Mouse (Mus musculus): ENCODE results near the gene Mrpl55. TPM values are rescaled to one million over a fixed set of nuclear protein-coding genes. Genes with fewer than 3 reads are reported as not detected.

Mrpl55 gene
- total and polyA plus RNA-seq, 3 experiments = 68.5 to 75.5 TPM; not detected in 1

DNA sequence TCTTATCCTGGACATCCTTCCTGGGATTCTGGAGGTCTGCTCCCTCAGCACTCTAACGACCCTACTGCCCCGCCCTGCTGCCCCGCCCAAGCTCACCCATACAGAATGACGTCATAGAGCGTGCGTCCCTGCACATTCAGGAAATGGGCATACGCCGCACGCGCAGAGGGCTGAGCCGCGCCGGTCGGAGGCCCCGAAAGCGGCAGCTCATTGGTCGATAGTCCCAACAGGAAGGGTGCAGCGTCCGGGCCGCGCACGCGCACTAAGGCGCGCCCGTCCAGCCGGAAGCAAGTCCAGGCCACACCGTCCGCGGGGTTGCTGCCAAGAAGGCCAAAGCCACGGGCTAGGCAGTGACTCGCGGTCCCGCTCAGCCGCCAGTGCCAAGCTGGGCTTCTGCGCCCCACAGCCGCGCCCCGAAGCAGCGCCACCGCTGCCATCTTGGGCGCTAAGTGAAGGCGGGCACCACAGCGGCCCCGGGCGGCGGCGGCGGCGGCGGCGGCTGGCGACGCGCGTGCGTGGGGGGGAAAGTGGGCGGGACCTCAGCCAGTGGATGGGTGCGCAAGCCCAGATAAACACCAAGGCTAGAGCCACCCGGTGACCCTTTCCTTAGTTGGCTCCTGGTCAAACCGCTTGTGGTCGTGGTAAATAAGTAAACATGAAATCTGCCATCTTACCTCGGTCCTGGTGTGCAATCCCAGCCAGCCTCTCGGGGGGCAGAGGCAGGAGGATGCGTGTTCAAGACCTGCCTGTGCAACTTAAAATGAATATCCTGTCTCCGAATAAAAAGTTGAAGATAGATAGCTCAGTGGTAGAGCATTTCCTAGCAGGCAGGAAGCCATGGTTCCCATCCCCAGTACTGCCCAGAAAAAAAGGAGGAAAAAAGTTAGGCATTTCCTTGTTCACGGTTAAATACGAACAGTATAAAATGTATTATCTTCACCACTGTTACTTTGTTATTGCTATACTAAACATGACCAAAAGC is 38.7 kb upstream of the Mrpl55 start, which contains the start of gene Iba57 (continued):
- TF ChIP-seq ZNF384 (IDR thresholded peaks at IDR 0.05; ENCODE audit: low read depth, low read length) (no peak), CTCF (IDR thresholded peaks at IDR 0.05 in 2 of 3, conservative IDR thresholded peaks at IDR 0.05 in 1 of 3; ENCODE audit: control insufficient read depth in 1 of 3, insufficient read depth in 1 of 3, low read depth in 2 of 3, low read length in 3 of 3, poor library complexity in 1 of 3, severe bottlenecking in 1 of 3) (peak in 2 of 3 experiments; percentile 19 to 41; a peak in 2 of 6 replicates), JUND (IDR thresholded peaks at IDR 0.05; ENCODE audit: low read depth, low read length) (no peak), TBP (IDR thresholded peaks at IDR 0.05; ENCODE audit: low read depth, low read length) (no peak; the same call in none of the 2 replicates), RCOR1 (IDR thresholded peaks at IDR 0.05; ENCODE audit: low read depth, low read length) (peak; percentile 95)

DNA sequence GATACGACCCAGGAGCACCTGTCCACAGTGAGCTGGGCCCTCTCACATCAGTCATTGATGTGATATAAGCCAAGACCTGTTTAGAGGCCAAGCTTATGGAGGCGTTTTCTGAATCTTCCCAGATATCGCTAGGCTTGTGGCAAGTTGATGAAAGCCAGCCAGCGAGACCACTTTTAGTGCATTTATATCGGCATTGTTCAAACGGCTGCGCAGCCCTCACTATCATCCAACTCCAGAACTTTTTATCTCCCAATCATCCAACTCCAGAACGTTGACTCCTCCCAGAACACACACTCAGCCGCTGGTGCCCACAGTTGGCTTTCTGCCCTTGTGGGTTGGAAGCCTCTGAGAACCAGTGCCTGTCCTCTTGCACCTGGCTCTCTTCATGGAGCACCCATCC is 37.9 kb upstream of the Mrpl55 start:
- peaks cover 10% of the 10 kb centered on the region for H3K79me2 ChIP-seq (ENCODE audit: control insufficient read depth, insufficient read depth, low read length, poor library complexity)
- peaks cover 0 to 31% of the 10 kb centered on the region in 2 experiments; a peak in 2 of 4 replicates for H3K36me3 ChIP-seq (ENCODE audit: control insufficient read depth in 1 of 2, insufficient read depth in 2 of 2, low read length in 2 of 2)
- H3K9me3 ChIP-seq (replicated peaks; ENCODE audit: insufficient read depth, low read length) = no peaks in the 10 kb centered on the region
- H3K27ac ChIP-seq (ENCODE audit: control insufficient read depth, low read depth, low read length) = peak overlapping the region; percentile 97
- peaks cover 22 to 37% of the 10 kb centered on the region in 2 experiments for H3K4me1 ChIP-seq (ENCODE audit: control insufficient read depth in 1 of 2, insufficient read depth in 2 of 2, low read length in 2 of 2)
- H3K27me3 ChIP-seq (ENCODE audit: control insufficient read depth in 1 of 2, insufficient read depth in 2 of 2, low read length in 2 of 2) = no peaks in the 10 kb centered on the region
- peak overlapping the region; percentile 93 for H3K9ac ChIP-seq (ENCODE audit: control insufficient read depth, low read depth, low read length, poor library complexity, severe bottlenecking)
- DNase-seq (ENCODE audit: low read depth, low spot score) = peak; percentile 97
- H3K4me3 ChIP-seq (ENCODE audit: control insufficient read depth in 1 of 2, insufficient read depth in 1 of 2, low read depth in 2 of 2, low read length in 2 of 2) = peak overlapping the region; percentile 75 to 81
- TF ChIP-seq POLR2A (IDR thresholded peaks at IDR 0.05; ENCODE audit: control insufficient read depth in 1 of 2, insufficient read depth in 1 of 2, low read depth in 1 of 2, low read length in 2 of 2, poor library complexity in 1 of 2) (peak in 1 of 2 experiments; percentile 44; a peak in 2 of 4 replicates), USF2 (IDR thresholded peaks at IDR 0.05; ENCODE audit: borderline replicate concordance in 1 of 2, insufficient read depth in 1 of 2, low read depth in 1 of 2, low read length in 2 of 2) (no peak), USF1 (IDR thresholded peaks at IDR 0.05; ENCODE audit: low read depth, low read length) (no peak), HCFC1 (IDR thresholded peaks at IDR 0.05; ENCODE audit: low read depth, low read length) (peak; percentile 42; the same call in 1 of the 2 replicates), ETS1 (IDR thresholded peaks at IDR 0.05; ENCODE audit: low read depth, low read length) (peak; percentile 98), ELF1 (IDR thresholded peaks at IDR 0.05; ENCODE audit: low read depth, low read length) (no peak), SMC3 (IDR thresholded peaks at IDR 0.05; ENCODE audit: low read depth, low read length) (no peak), CTCF (IDR thresholded peaks at IDR 0.05 in 2 of 3, conservative IDR thresholded peaks at IDR 0.05 in 1 of 3; ENCODE audit: control insufficient read depth in 1 of 3, insufficient read depth in 1 of 3, low read depth in 2 of 3, low read length in 3 of 3, poor library complexity in 1 of 3, severe bottlenecking in 1 of 3) (no peak), BHLHE40 (IDR thresholded peaks at IDR 0.05; ENCODE audit: borderline replicate concordance, low read depth, low read length) (peak; percentile 83), UBTF (IDR thresholded peaks at IDR 0.05; ENCODE audit: borderline replicate concordance, insufficient read depth, low read depth, low read length) (no peak), SIN3A (IDR thresholded peaks at IDR 0.05; ENCODE audit: low read length) (peak; percentile 90), CHD1 (IDR thresholded peaks at IDR 0.05; ENCODE audit: low read depth, low read length) (no peak), TBP (IDR thresholded peaks at IDR 0.05; ENCODE audit: low read depth, low read length) (peak; percentile 77; the same call in 1 of the 2 replicates), TCF12 (IDR thresholded peaks at IDR 0.05; ENCODE audit: low read depth, low read length) (peak; percentile 100), E2F4 (IDR thresholded peaks at IDR 0.05; ENCODE audit: borderline replicate concordance, low read depth, low read length) (no peak), MAZ (IDR thresholded peaks at IDR 0.05; ENCODE audit: low read depth, low read length) (no peak; the same call in 1 of the 2 replicates), JUND (IDR thresholded peaks at IDR 0.05; ENCODE audit: low read depth, low read length) (0 out of 2 replicates have a peak, but pooled peaks have one; percentile 23), CHD2 (IDR thresholded peaks at IDR 0.05; ENCODE audit: low read length) (no peak; the same call in 1 of the 2 replicates), NRF1 (IDR thresholded peaks at IDR 0.05; ENCODE audit: insufficient read depth, low read depth, low read length, poor library complexity, severe bottlenecking) (peak; percentile 62), POLR2AphosphoS2 (IDR thresholded peaks at IDR 0.05; ENCODE audit: low read length) (peak; percentile 43; the same call in 1 of the 2 replicates), MEF2A (IDR thresholded peaks at IDR 0.05; ENCODE audit: extremely low read depth, insufficient replicate concordance, low read depth, low read length, poor library complexity, severe bottlenecking) (peak; percentile 39; the same call in 1 of the 2 replicates), MYC (IDR thresholded peaks at IDR 0.05; ENCODE audit: low read depth, low read length) (peak; percentile 77; the same call in 1 of the 2 replicates), MXI1 (IDR thresholded peaks at IDR 0.05; ENCODE audit: low read depth, low read length) (peak; percentile 47), ZMIZ1 (IDR thresholded peaks at IDR 0.05; ENCODE audit: low read depth, low read length) (no peak; the same call in 1 of the 2 replicates), MAX (IDR thresholded peaks at IDR 0.05; ENCODE audit: low read length) (no peak), POLR2AphosphoS5 (IDR thresholded peaks at IDR 0.05; ENCODE audit: borderline replicate concordance, low read depth, low read length) (no peak), ZNF384 (IDR thresholded peaks at IDR 0.05; ENCODE audit: low read depth, low read length) (no peak), NELFE (IDR thresholded peaks at IDR 0.05; ENCODE audit: low read depth, low read length) (peak; percentile 46), KAT2A (conservative IDR thresholded peaks at IDR 0.05; ENCODE audit: low read depth, low read length) (no peak)
